Mouse (Mus musculus): ENCODE measurements around the gene Olfr1124. TPM values are rescaled to one million over a fixed set of nuclear protein-coding genes. Genes with fewer than 3 reads are reported as not detected.
"Not testable (repeated sequence)": the region's sequence is repeated elsewhere in the genome, so short reads cannot be mapped to it uniquely, and the experiment has no call there.

The Olfr1124 gene
- polyA plus RNA-seq (2012; ENCODE audit: insufficient read depth, insufficient read length, low replicate concordance, missing spikeins) = not detected in 2 replicates

DNA sequence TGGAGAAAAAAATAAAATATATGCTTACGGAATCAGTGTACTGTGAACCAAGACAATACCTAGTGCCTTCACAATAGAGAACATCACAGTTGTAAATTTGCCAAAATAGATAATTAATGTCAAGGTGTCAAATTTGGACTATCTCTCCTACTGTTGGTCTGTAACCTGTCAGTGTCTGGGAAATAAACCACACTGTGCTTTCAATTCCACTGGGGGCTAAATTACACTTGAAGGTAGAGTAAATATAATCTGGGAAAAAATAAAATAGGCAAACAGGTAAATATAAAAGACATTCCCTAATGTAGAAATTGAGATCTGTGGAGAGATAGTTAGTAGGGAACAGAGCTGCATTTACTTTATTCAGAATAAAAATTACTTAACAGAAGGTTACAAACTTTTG lies at the start of gene Olfr1124:
Gene Olfr1124, plus strand, starts transcription at position 301 of the 400 bp plus-strand sequence.
- Histone ChIP-seq H3K4me1 (ENCODE audit: control insufficient read depth, insufficient read depth, low read length) (no peaks in the 10 kb centered on the region), H3K4me3 (ENCODE audit: insufficient read depth, low read depth, low read length) (no peak within 1 kb of the TSS), H3K27ac (ENCODE audit: insufficient read depth, low read depth, low read length) (no peak within 1 kb of the TSS)
- 88% methylated on average over 1 of the region's 1 CpGs for WGBS
- TF ChIP-seq CTCF (IDR thresholded peaks at IDR 0.05; ENCODE audit: insufficient read depth, low read depth, low read length) (no peak), POLR2A (IDR thresholded peaks at IDR 0.05; ENCODE audit: insufficient read depth, low read depth, low read length) (no peak)

DNA sequence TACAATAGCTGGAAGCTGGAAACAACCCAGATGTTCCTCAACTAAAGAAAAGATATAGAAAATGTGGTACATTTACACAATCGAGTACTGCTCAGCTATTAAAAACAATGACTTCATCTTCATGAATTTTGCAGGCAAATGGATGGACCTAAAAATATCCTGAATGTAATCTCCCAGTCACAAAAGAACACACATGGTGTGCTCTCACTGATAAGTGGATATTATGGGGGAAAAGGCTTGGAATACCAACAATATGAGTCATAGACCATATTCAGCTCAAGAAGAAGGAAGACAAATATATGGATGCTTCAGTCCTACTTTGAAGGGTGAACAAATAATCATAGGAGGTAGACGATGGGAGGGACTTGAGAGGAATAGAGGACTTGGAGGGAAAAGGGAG lies 46.1 kb upstream of the Olfr1124 start:
- 82% methylated on average over 2 of the region's 2 CpGs for WGBS
- no peak overlapping the region for H3K4me3 ChIP-seq (ENCODE audit: insufficient read depth, low read depth, low read length)
- H3K27ac ChIP-seq (ENCODE audit: insufficient read depth, low read depth, low read length) = no peak overlapping the region
- TF ChIP-seq CTCF (IDR thresholded peaks at IDR 0.05; ENCODE audit: insufficient read depth, low read depth, low read length) (no peak), POLR2A (IDR thresholded peaks at IDR 0.05; ENCODE audit: insufficient read depth, low read depth, low read length) (no peak)
- no peaks in the 10 kb centered on the region for H3K4me1 ChIP-seq (ENCODE audit: control insufficient read depth, insufficient read depth, low read length)

- H3K27ac ChIP-seq (ENCODE audit: insufficient read depth, low read depth, low read length) = no peak within 1 kb of the TSS
- WGBS = 79% methylated on average over 2 of the region's 2 CpGs
- no peak for TF ChIP-seq POLR2A (IDR thresholded peaks at IDR 0.05; ENCODE audit: insufficient read depth, low read depth, low read length)
- no peak for TF ChIP-seq CTCF (IDR thresholded peaks at IDR 0.05; ENCODE audit: insufficient read depth, low read depth, low read length)
- H3K4me3 ChIP-seq (ENCODE audit: insufficient read depth, low read depth, low read length) = no peak within 1 kb of the TSS
- no peaks in the 10 kb centered on the region for H3K4me1 ChIP-seq (ENCODE audit: control insufficient read depth, insufficient read depth, low read length)
Measured at GRCm38 (mm10) chr2:87385549-87385948, 44.5 kb upstream of the Olfr1124 start, which contains the start of gene Olfr1122. TSS of gene Olfr1122 (plus strand) at chr2:87385849.

- not testable (repeated sequence) for H3K4me1 ChIP-seq (ENCODE audit: control insufficient read depth, insufficient read depth, low read length); H3K4me3 ChIP-seq (ENCODE audit: insufficient read depth, low read depth, low read length); H3K27ac ChIP-seq (ENCODE audit: insufficient read depth, low read depth, low read length)
- WGBS = 90% methylated on average over 5 of the region's 5 CpGs
Measured at GRCm38 (mm10) chr2:87393605-87394004, 36.5 kb upstream of the Olfr1124 start.

DNA sequence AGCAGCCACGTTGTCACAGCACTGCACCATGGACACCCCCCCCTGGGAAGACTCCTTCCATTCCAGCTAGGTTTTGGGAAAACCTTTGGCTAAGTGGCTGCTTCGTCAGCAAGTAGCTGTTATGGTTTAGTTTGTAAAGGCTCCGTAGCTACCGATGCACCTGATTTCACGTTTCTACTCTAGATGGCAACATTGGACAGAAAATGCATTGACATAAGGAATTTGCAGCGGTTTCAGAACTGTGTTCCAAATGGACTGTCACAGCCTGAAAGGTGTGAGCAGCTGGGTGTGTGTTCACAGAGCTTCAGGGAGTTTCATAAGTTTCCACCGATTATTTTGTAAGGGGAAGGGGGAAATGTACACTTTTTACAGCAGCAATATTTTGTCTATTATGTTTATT lies 35.4 kb upstream of the Olfr1124 start:
- not testable (repeated sequence) for H3K27ac ChIP-seq (ENCODE audit: insufficient read depth, low read depth, low read length); H3K4me3 ChIP-seq (ENCODE audit: insufficient read depth, low read depth, low read length); H3K4me1 ChIP-seq (ENCODE audit: control insufficient read depth, insufficient read depth, low read length)
- WGBS = 80% methylated on average over 7 of the region's 7 CpGs

DNA sequence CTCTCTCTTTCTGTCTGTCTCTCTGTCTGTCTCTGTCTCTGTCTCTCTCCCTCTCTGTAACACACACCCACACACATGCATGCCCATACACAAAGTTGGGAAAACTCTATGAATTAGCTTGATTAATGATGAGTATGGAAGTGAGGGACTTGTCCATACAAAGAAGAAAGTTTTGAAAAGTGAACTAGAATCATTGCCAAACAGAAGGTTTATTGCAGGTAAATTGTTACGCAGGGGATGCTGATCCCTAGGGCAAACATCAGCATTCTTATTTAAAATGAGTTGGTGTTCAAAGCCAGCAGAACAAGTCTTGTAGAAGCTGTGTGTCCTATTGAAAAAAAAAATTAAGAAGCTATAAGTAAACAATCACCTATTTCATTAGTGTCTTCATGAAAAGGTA lies 13.7 kb upstream of the Olfr1124 start, which contains the start of gene Olfr1123:
Gene Olfr1123, plus strand, starts transcription at position 301 of the 400 bp plus-strand sequence.
- Histone ChIP-seq H3K27ac (ENCODE audit: insufficient read depth, low read depth, low read length) (no peak within 1 kb of the TSS), H3K4me3 (ENCODE audit: insufficient read depth, low read depth, low read length) (no peak within 1 kb of the TSS), H3K4me1 (ENCODE audit: control insufficient read depth, insufficient read depth, low read length) (no peaks in the 10 kb centered on the region)
- WGBS = 94% methylated on average over 1 of the region's 1 CpGs
- TF ChIP-seq CTCF (IDR thresholded peaks at IDR 0.05; ENCODE audit: insufficient read depth, low read depth, low read length) = no peak
- TF ChIP-seq POLR2A (IDR thresholded peaks at IDR 0.05; ENCODE audit: insufficient read depth, low read depth, low read length) = no peak

- WGBS = 90% methylated on average over 16 of the region's 16 CpGs
- H3K4me3 ChIP-seq (ENCODE audit: insufficient read depth, low read depth, low read length) = no peak overlapping the region
- no peaks in the 10 kb centered on the region for H3K4me1 ChIP-seq (ENCODE audit: control insufficient read depth, insufficient read depth, low read length)
- no peak overlapping the region for H3K27ac ChIP-seq (ENCODE audit: insufficient read depth, low read depth, low read length)
- TF ChIP-seq CTCF (IDR thresholded peaks at IDR 0.05; ENCODE audit: insufficient read depth, low read depth, low read length) (no peak), POLR2A (IDR thresholded peaks at IDR 0.05; ENCODE audit: insufficient read depth, low read depth, low read length) (no peak)
Measured at GRCm38 (mm10) chr2:87437731-87438130, 7.7 kb downstream of the Olfr1124 start.

DNA sequence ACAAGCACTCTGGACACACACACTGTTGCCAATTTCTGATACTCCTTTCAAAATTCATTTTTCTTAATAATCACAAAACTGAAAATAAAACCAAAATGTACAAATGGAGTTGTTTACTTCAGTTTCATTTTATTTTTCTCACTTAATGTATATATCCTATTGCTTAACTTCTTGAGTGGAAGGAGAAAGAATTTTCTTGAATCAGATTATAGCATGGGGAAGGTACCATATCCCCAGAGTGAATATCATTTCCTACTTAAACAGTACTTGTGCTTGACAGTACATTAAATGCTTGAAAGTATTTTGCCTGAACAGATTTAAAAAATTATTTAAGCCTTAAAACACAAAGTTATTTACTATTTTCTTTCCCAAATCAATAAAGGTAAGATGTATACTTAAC lies 23.6 kb downstream of the Olfr1124 start, which contains the start of gene Olfr1126:
Gene Olfr1126, plus strand, starts transcription at position 301 of the 400 bp plus-strand sequence.
- Histone ChIP-seq H3K27ac (ENCODE audit: insufficient read depth, low read depth, low read length) (no peak within 1 kb of the TSS), H3K4me1 (ENCODE audit: control insufficient read depth, insufficient read depth, low read length) (no peaks in the 10 kb centered on the region), H3K4me3 (ENCODE audit: insufficient read depth, low read depth, low read length) (no peak within 1 kb of the TSS)
- TF ChIP-seq CTCF (IDR thresholded peaks at IDR 0.05; ENCODE audit: insufficient read depth, low read depth, low read length) = no peak

DNA sequence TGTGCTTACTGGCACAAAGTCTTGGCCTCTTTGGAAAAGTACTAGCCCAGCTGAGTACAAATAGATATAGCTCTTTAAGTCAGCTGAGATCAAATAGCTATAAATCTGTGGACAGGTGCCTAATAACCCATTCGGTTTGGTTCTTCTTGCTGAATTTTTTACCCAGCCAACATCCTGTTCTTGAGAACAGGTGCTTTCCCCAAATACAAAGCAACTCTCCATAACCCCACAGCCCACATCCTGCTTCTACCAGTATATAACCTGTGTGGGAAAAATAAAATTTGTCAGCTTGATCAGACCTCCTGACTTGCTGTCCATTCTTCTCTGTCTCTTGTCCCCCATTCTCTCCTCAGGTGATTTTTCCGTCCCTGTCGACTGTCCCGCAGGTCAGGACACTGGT lies 31.7 kb downstream of the Olfr1124 start:
- TF ChIP-seq POLR2A (IDR thresholded peaks at IDR 0.05; ENCODE audit: insufficient read depth, low read depth, low read length) (no peak), CTCF (IDR thresholded peaks at IDR 0.05; ENCODE audit: insufficient read depth, low read depth, low read length) (no peak)
- Histone ChIP-seq H3K4me1 (ENCODE audit: control insufficient read depth, insufficient read depth, low read length) (no peaks in the 10 kb centered on the region), H3K27ac (ENCODE audit: insufficient read depth, low read depth, low read length) (no peak overlapping the region), H3K4me3 (ENCODE audit: insufficient read depth, low read depth, low read length) (no peak overlapping the region)
- WGBS = 88% methylated on average over 4 of the region's 4 CpGs

DNA sequence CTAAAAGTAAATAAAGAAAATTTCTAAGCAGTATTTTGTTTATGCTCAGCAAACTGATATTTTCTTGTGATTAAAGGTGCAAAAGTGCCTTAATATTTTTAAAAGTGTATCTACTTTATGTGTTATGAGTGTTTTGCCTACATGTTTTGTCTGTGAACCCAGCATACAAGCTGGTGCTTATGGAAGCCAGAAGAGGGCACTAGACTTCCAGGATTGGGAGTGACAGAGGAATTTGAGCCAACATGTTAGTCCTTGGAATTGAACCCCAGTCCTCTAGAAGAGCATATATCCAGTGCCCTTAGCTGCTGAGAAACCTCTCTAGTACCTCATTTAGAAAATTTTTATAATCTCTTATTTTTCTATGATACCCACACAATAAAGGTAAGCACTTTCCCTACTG lies 50.1 kb downstream of the Olfr1124 start:
- TF ChIP-seq CTCF (IDR thresholded peaks at IDR 0.05; ENCODE audit: insufficient read depth, low read depth, low read length) (no peak), POLR2A (IDR thresholded peaks at IDR 0.05; ENCODE audit: insufficient read depth, low read depth, low read length) (no peak)
- Histone ChIP-seq H3K4me1 (ENCODE audit: control insufficient read depth, insufficient read depth, low read length) (no peaks in the 10 kb centered on the region), H3K27ac (ENCODE audit: insufficient read depth, low read depth, low read length) (no peak overlapping the region), H3K4me3 (ENCODE audit: insufficient read depth, low read depth, low read length) (no peak overlapping the region)

Data from olfactory bulb, adult 2 months (tissue).